Mouse (Mus musculus) olfactory bulb, adult 2 months (tissue): ENCODE measurements around the gene Foxa3. TPM values are rescaled to one million over a fixed set of nuclear protein-coding genes. Genes with fewer than 3 reads are reported as not detected.

Experiments
- H3K27ac ChIP-seq: fragments of 200-500 bp; 2 replicates; pipeline ENCODE4 v1.5.1; 2012; ENCODE audit warnings: low read depth, low read length; ENCODE audit not compliant: insufficient read depth
- H3K4me1 ChIP-seq: fragments of 200-500 bp; 2 replicates; pipeline ENCODE4 v1.6.1; 2012; ENCODE audit warnings: low read length; ENCODE audit not compliant: control insufficient read depth, insufficient read depth
- H3K4me3 ChIP-seq: fragments of 200-500 bp; 2 replicates; pipeline ENCODE4 v1.5.1; 2012; ENCODE audit warnings: mild to moderate bottlenecking, low read depth, low read length, moderate library complexity; ENCODE audit not compliant: insufficient read depth
- CTCF ChIP-seq: fragments of 200-500 bp; IDR thresholded peaks from 2 replicates; pipeline ENCODE4 v1.5.1; 2012; ENCODE audit warnings: low read depth, mild to moderate bottlenecking, low read length, moderate library complexity; ENCODE audit not compliant: insufficient read depth
- POLR2A ChIP-seq: fragments of 200-500 bp; IDR thresholded peaks from 2 replicates; pipeline ENCODE4 v1.6.1; 2012; ENCODE audit warnings: mild to moderate bottlenecking, low read depth, low read length, moderate library complexity; ENCODE audit not compliant: insufficient read depth
- WGBS: fragments of 180-500 bp; shearing (Covaris S2); methylation state at CpG from one replicate; pipeline ENCODE4 v1.1.7; 2018; 5-methylcytosine and 5-hydroxymethylcytosine counted together
- polyA plus RNA-seq: library from polyadenylated mRNA; stranded (reverse); fragments of >200 nt; gene quantifications from 2 replicates; pipeline ENCODE4 v1.2.4, GENCODE M21; 2012; ENCODE audit warnings: low replicate concordance; ENCODE audit not compliant: missing spikeins, insufficient read depth, insufficient read length

Gene Foxa3
- polyA plus RNA-seq, 1 experiment = not detected

GRCm38 (mm10) chr7:18967603-18968002, 55.7 kb downstream of the Foxa3 start:
- 13% methylated on average over 8 of the region's 8 CpGs for WGBS
- H3K27ac ChIP-seq = no peak overlapping the region
- TF ChIP-seq POLR2A = no peak
- no peak for TF ChIP-seq CTCF
- H3K4me1 ChIP-seq = peaks cover 19% of the 10 kb centered on the region
- no peak overlapping the region for H3K4me3 ChIP-seq

- H3K27ac ChIP-seq = no peak overlapping the region
- peaks cover 37% of the 10 kb centered on the region for H3K4me1 ChIP-seq
- H3K4me3 ChIP-seq = no peak overlapping the region
- 82% methylated on average over 5 of the region's 5 CpGs for WGBS
- TF ChIP-seq CTCF (no peak), POLR2A (no peak)
These were observed 58.0 kb downstream of the Foxa3 start for GRCm38 (mm10) chr7:18965312-18965711.

- 23% methylated on average over 19 of the region's 19 CpGs for WGBS
- TF ChIP-seq POLR2A (no peak), CTCF (no peak)
- Histone ChIP-seq H3K27ac (no peak overlapping the region), H3K4me1 (peaks cover 44% of the 10 kb centered on the region), H3K4me3 (no peak overlapping the region)
These were observed 60.0 kb downstream of the Foxa3 start for GRCm38 (mm10) chr7:18963294-18963843.

Other genes with a start within 250 kb of the Foxa3 start
- gene Psg19, start 225.0 kb downstream of the Foxa3 start, polyA plus RNA-seq = not detected in 2 replicates
- gene Psg17, start 201.9 kb downstream of the Foxa3 start, polyA plus RNA-seq = not detected in 2 replicates
- gene Mill2, start 183.6 kb downstream of the Foxa3 start, polyA plus RNA-seq = not detected in 2 replicates
- gene Pglyrp1, start 152.2 kb downstream of the Foxa3 start, polyA plus RNA-seq = not detected in 2 replicates
- gene Ccdc61, start 113.1 kb downstream of the Foxa3 start, polyA plus RNA-seq = not detected in 2 replicates
- gene Nova2, start 97.7 kb downstream of the Foxa3 start, polyA plus RNA-seq = not detected in 2 replicates
- gene Nanos2, start 36.1 kb downstream of the Foxa3 start, polyA plus RNA-seq = not detected in 2 replicates
- not detected in 2 replicates for gene Mypop, start 32.3 kb downstream of the Foxa3 start, polyA plus RNA-seq
- not detected in 2 replicates for gene Irf2bp1, start 19.5 kb downstream of the Foxa3 start, polyA plus RNA-seq
- gene Sympk, start 839 bp upstream of the Foxa3 start, polyA plus RNA-seq = not detected in 2 replicates
- not detected in 2 replicates for gene Rsph6a, start 31.2 kb upstream of the Foxa3 start, polyA plus RNA-seq
- gene Dmwd, start 52.7 kb upstream of the Foxa3 start, polyA plus RNA-seq = not detected in 2 replicates
- not detected in 2 replicates for gene Dmpk, start 60.3 kb upstream of the Foxa3 start, polyA plus RNA-seq
- gene Six5, start 71.1 kb upstream of the Foxa3 start, polyA plus RNA-seq = not detected in 2 replicates
- not detected in 2 replicates for gene Gm4969, start 94.8 kb upstream of the Foxa3 start, polyA plus RNA-seq
- gene Fbxo46, start 96.3 kb upstream of the Foxa3 start, polyA plus RNA-seq = not detected in 2 replicates
- not detected in 2 replicates for gene Qpctl, start 125.8 kb upstream of the Foxa3 start, polyA plus RNA-seq
- not detected in 2 replicates for gene Snrpd2, start 126.2 kb upstream of the Foxa3 start, polyA plus RNA-seq
- not detected in 2 replicates for gene Gipr, start 142.6 kb upstream of the Foxa3 start, polyA plus RNA-seq
- gene Eml2, start 152.9 kb upstream of the Foxa3 start, polyA plus RNA-seq = not detected in 2 replicates
- not detected in 2 replicates for gene Gpr4, start 189.0 kb upstream of the Foxa3 start, polyA plus RNA-seq
- gene Opa3, start 204.8 kb upstream of the Foxa3 start, polyA plus RNA-seq = not detected in 2 replicates
- gene Vasp, start 248.3 kb upstream of the Foxa3 start, polyA plus RNA-seq = not detected in 2 replicates